Mouse (Mus musculus) gonadal fat pad, adult 2 months (tissue): Measurements from ENCODE around the gene Trpc2. TPM values are rescaled to one million over a fixed set of nuclear protein-coding genes. Genes with fewer than 3 reads are reported as not detected.
"Not testable (repeated sequence)": the region's sequence is repeated elsewhere in the genome, so short reads cannot be mapped to it uniquely, and the experiment has no call there.

Experiments used
- DNase-seq: peaks from one replicate; pipeline ENCODE4 v3.0.0-alpha.2; 2012; ENCODE audit warnings: low read depth
- polyA plus RNA-seq: library from polyadenylated mRNA; depleted of rRNA; stranded (reverse); fragments of >200 nt; gene quantifications from 2 replicates; pipeline ENCODE4 v1.2.3, GENCODE M21; 2012; rRNA removed

Trpc2 gene
- polyA plus RNA-seq = not detected in 2 replicates

- no peak for DNase-seq
Observed at GRCm38 (mm10) chr7:102082816-102083215, at the start of gene Trpc2. Trpc2 (plus strand) TSS chr7:102083116.

GRCm38 (mm10) chr7:102034904-102035303, 48.0 kb upstream of the Trpc2 start:
- DNase-seq = no peak

GRCm38 (mm10) chr7:102035534-102035933, 47.4 kb upstream of the Trpc2 start:
- peak; percentile 40 for DNase-seq

GRCm38 (mm10) chr7:102037318-102037717, 45.6 kb upstream of the Trpc2 start:
- DNase-seq = no peak

- peak; percentile 40 for DNase-seq
Observed at GRCm38 (mm10) chr7:102042314-102042713, 40.6 kb upstream of the Trpc2 start.

GRCm38 (mm10) chr7:102048524-102048923, 34.4 kb upstream of the Trpc2 start:
- not testable (repeated sequence) for DNase-seq

- no peak for DNase-seq
Observed at GRCm38 (mm10) chr7:102061353-102061752, 21.6 kb upstream of the Trpc2 start.

GRCm38 (mm10) chr7:102062203-102062602, 20.7 kb upstream of the Trpc2 start:
- no peak for DNase-seq

GRCm38 (mm10) chr7:102063891-102064290, 19.0 kb upstream of the Trpc2 start:
- DNase-seq = no peak

- no peak for DNase-seq
Observed at GRCm38 (mm10) chr7:102064655-102065045, 18.3 kb upstream of the Trpc2 start.

GRCm38 (mm10) chr7:102065046-102065891, 17.6 kb upstream of the Trpc2 start, which contains the start of the genes Rnf121, Xndc1 and Xntrpc:
Rnf121 (minus strand) TSS chr7:102065469.
Xndc1 (plus strand) TSS chr7:102065511.
Xntrpc (plus strand) TSS chr7:102065713.
- DNase-seq = peak; percentile 89

- DNase-seq = no peak
Observed at GRCm38 (mm10) chr7:102066363-102066762, 16.6 kb upstream of the Trpc2 start.

GRCm38 (mm10) chr7:102076714-102077296, 6.1 kb upstream of the Trpc2 start:
- DNase-seq = no peak

- DNase-seq = no peak
Observed at GRCm38 (mm10) chr7:102078517-102078916, 4.4 kb upstream of the Trpc2 start.

GRCm38 (mm10) chr7:102080311-102080710, 2.6 kb upstream of the Trpc2 start:
- no peak for DNase-seq

GRCm38 (mm10) chr7:102081784-102082183, 1.1 kb upstream of the Trpc2 start:
- DNase-seq = no peak

- no peak for DNase-seq
Observed at GRCm38 (mm10) chr7:102084041-102084696, 1.3 kb downstream of the Trpc2 start.

- DNase-seq = no peak
Observed at GRCm38 (mm10) chr7:102087336-102087735, 4.4 kb downstream of the Trpc2 start.

- DNase-seq = no peak
Observed at GRCm38 (mm10) chr7:102099760-102100661, 17.1 kb downstream of the Trpc2 start.

GRCm38 (mm10) chr7:102100868-102101267, 18.0 kb downstream of the Trpc2 start:
- DNase-seq = no peak

GRCm38 (mm10) chr7:102101487-102101886, 18.6 kb downstream of the Trpc2 start, which contains the start of gene Art1:
Art1 (plus strand) TSS chr7:102101743.
- no peak for DNase-seq
